Mouse (Mus musculus): Measurements from ENCODE around the gene Vmn1r117.
"Not testable (repeated sequence)": the region's sequence is repeated elsewhere in the genome, so short reads cannot be mapped to it uniquely, and the experiment has no call there.

Vmn1r117 gene

GRCm38 (mm10) chr7:20884021-20884420 lies at the start of gene Vmn1r117:
TSS of gene Vmn1r117 (minus strand) at chr7:20884121.
- not testable (repeated sequence) for DNase-seq

DNA sequence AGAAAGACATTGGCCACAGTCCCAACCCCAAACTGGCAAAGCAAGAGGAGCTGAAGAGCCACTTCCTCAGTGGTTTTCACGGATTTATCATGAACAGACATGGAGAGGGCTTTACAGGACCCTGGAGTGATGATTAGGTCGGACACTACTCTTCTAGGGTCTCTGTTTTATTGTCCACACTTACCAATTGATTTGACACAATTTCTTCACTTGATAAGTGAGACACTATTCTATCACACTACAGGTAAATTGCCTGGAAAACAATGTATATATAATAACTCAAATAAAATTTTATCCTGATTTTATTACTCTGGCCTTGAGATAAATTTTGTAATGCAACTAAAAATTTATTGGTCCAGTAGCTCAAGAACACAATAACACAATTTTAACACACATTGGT lies 28.3 kb upstream of the Vmn1r117 start, which contains the start of gene Vmn1r118:
Gene Vmn1r118, minus strand, starts transcription at position 101 of the 400 bp plus-strand sequence.
- not testable (repeated sequence) for DNase-seq

- DNase-seq = not testable (repeated sequence)
Measured at GRCm38 (mm10) chr7:20871956-20872355, 12.0 kb downstream of the Vmn1r117 start, which contains the start of gene Vmn1r116. TSS of gene Vmn1r116 (plus strand) at chr7:20872256.

GRCm38 (mm10) chr7:20844885-20845284 lies 39.0 kb downstream of the Vmn1r117 start, which contains the start of gene Vmn1r115:
TSS of gene Vmn1r115 (minus strand) at chr7:20844985.
- not testable (repeated sequence) for DNase-seq
